Mouse (Mus musculus): ENCODE data around the gene Tspan3. TPM values are rescaled to one million over a fixed set of nuclear protein-coding genes. Genes with fewer than 3 reads are reported as not detected.

The Tspan3 gene
- polyA plus RNA-seq, 1 experiment from 2014 or later = 424 TPM

- WGBS = 31% methylated on average over 4 of the region's 4 CpGs
- Histone ChIP-seq H3K4me2 (no peak overlapping the region), H3K9me3 (no peaks in the 10 kb centered on the region), H3K36me3 (peaks cover 88% of the 10 kb centered on the region), H3K27ac (no peak overlapping the region), H3K4me1 (replicated peaks) (no peaks in the 10 kb centered on the region), H3K9ac (replicated peaks) (no peak overlapping the region), H3K4me3 (replicated peaks) (no peak overlapping the region), H3K27me3 (no peaks in the 10 kb centered on the region)
- ATAC-seq (ENCODE audit: insufficient number of reproducible peaks, insufficient read depth, low FRiP score, low TSS enrichment, low read depth) = no peak
Observed at GRCm38 (mm10) chr9:56130536-56130935, 34.7 kb downstream of the Tspan3 start.

- WGBS = 88% methylated on average over 3 of the region's 3 CpGs
- H3K9ac ChIP-seq (replicated peaks) = no peak overlapping the region
- no peaks in the 10 kb centered on the region for H3K27me3 ChIP-seq
- 0 out of 2 replicates have a peak, but pooled peaks cover 4% of the 10 kb centered on the region for H3K4me1 ChIP-seq (replicated peaks)
- H3K36me3 ChIP-seq = peaks cover 82% of the 10 kb centered on the region
- no peak overlapping the region for H3K4me3 ChIP-seq (replicated peaks)
- no peaks in the 10 kb centered on the region for H3K9me3 ChIP-seq
- ATAC-seq (ENCODE audit: insufficient number of reproducible peaks, insufficient read depth, low FRiP score, low TSS enrichment, low read depth) = no peak
- H3K27ac ChIP-seq = no peak overlapping the region
- H3K4me2 ChIP-seq = no peak overlapping the region
Observed at GRCm38 (mm10) chr9:56129951-56130350, 35.3 kb downstream of the Tspan3 start.

- Histone ChIP-seq H3K36me3 (peaks cover 66% of the 10 kb centered on the region), H3K4me1 (replicated peaks) (0 out of 2 replicates have a peak, but pooled peaks cover 4% of the 10 kb centered on the region), H3K9ac (replicated peaks) (no peak overlapping the region), H3K9me3 (no peaks in the 10 kb centered on the region), H3K27ac (no peak overlapping the region), H3K27me3 (no peaks in the 10 kb centered on the region), H3K4me3 (replicated peaks) (no peak overlapping the region), H3K4me2 (no peak overlapping the region)
- 88% methylated on average over 9 of the region's 9 CpGs for whole genome bisulfite sequencing
- ATAC-seq (ENCODE audit: insufficient number of reproducible peaks, insufficient read depth, low FRiP score, low TSS enrichment, low read depth) = no peak
Observed at GRCm38 (mm10) chr9:56128331-56128730, 36.9 kb downstream of the Tspan3 start.

- ATAC-seq (ENCODE audit: insufficient number of reproducible peaks, insufficient read depth, low FRiP score, low TSS enrichment, low read depth) = no peak
- 86% methylated on average over 16 of the region's 16 CpGs for WGBS
- no peak overlapping the region for H3K9ac ChIP-seq (replicated peaks)
Observed at GRCm38 (mm10) chr9:56126453-56127173, 38.7 kb downstream of the Tspan3 start.

GRCm38 (mm10) chr9:56124561-56124960, 40.7 kb downstream of the Tspan3 start:
- Histone ChIP-seq H3K27ac (peak overlapping the region; percentile 37; the same call in 1 of the 2 replicates), H3K9ac (replicated peaks) (no peak overlapping the region), H3K4me3 (replicated peaks) (no peak overlapping the region), H3K4me2 (no peak overlapping the region), H3K27me3 (no peaks in the 10 kb centered on the region), H3K9me3 (no peaks in the 10 kb centered on the region), H3K36me3 (peaks cover 28% of the 10 kb centered on the region), H3K4me1 (replicated peaks) (peaks cover 9% of the 10 kb centered on the region; the same call in 1 of the 2 replicates)
- 23% methylated on average over 11 of the region's 11 CpGs for WGBS
- no peak for ATAC-seq (ENCODE audit: insufficient number of reproducible peaks, insufficient read depth, low FRiP score, low TSS enrichment, low read depth)

More at GRCm38 (mm10) chr9:56126453-56127173, 38.7 kb downstream of the Tspan3 start:
- Histone ChIP-seq H3K4me2 (no peak overlapping the region), H3K27ac (no peak overlapping the region), H3K36me3 (peaks cover 49% of the 10 kb centered on the region), H3K4me1 (replicated peaks) (0 out of 2 replicates have a peak, but pooled peaks cover 4% of the 10 kb centered on the region), H3K27me3 (no peaks in the 10 kb centered on the region), H3K4me3 (replicated peaks) (no peak overlapping the region), H3K9me3 (no peaks in the 10 kb centered on the region)

- H3K4me1 ChIP-seq (replicated peaks) = peaks cover 15% of the 10 kb centered on the region
- no peaks in the 10 kb centered on the region for H3K27me3 ChIP-seq
- no peaks in the 10 kb centered on the region for H3K9me3 ChIP-seq
- no peak overlapping the region for H3K4me3 ChIP-seq (replicated peaks)
- ATAC-seq (ENCODE audit: insufficient number of reproducible peaks, insufficient read depth, low FRiP score, low TSS enrichment, low read depth) = no peak
- no peak overlapping the region for H3K27ac ChIP-seq
- H3K36me3 ChIP-seq = peaks cover 19% of the 10 kb centered on the region
- H3K4me2 ChIP-seq = no peak overlapping the region
- 84% methylated on average over 7 of the region's 7 CpGs for WGBS
- H3K9ac ChIP-seq (replicated peaks) = no peak overlapping the region
Observed at GRCm38 (mm10) chr9:56123613-56124012, 41.7 kb downstream of the Tspan3 start.

- H3K27ac ChIP-seq = no peak overlapping the region
- WGBS = 67% methylated on average over 8 of the region's 8 CpGs
- H3K4me2 ChIP-seq = no peak overlapping the region
- ATAC-seq (ENCODE audit: insufficient number of reproducible peaks, insufficient read depth, low FRiP score, low TSS enrichment, low read depth) = no peak
- 0 out of 2 replicates have a peak overlapping the region, but pooled peaks have one; percentile 18 for H3K9ac ChIP-seq (replicated peaks)
- H3K36me3 ChIP-seq = peaks cover 13% of the 10 kb centered on the region
- no peak overlapping the region for H3K4me3 ChIP-seq (replicated peaks)
- H3K9me3 ChIP-seq = no peaks in the 10 kb centered on the region
- no peaks in the 10 kb centered on the region for H3K27me3 ChIP-seq
- peaks cover 15% of the 10 kb centered on the region for H3K4me1 ChIP-seq (replicated peaks)
Observed at GRCm38 (mm10) chr9:56122973-56123372, 42.3 kb downstream of the Tspan3 start.

GRCm38 (mm10) chr9:56121097-56121496, 44.2 kb downstream of the Tspan3 start:
- H3K36me3 ChIP-seq = no peaks in the 10 kb centered on the region
- H3K4me1 ChIP-seq (replicated peaks) = peaks cover 15% of the 10 kb centered on the region
- H3K27me3 ChIP-seq = no peaks in the 10 kb centered on the region
- no peak overlapping the region for H3K4me3 ChIP-seq (replicated peaks)
- no peak overlapping the region for H3K9ac ChIP-seq (replicated peaks)
- H3K4me2 ChIP-seq = peak overlapping the region; percentile 26; the same call in 1 of the 2 replicates
- peak; percentile 56; the same call in 1 of the 2 replicates for ATAC-seq (ENCODE audit: insufficient number of reproducible peaks, insufficient read depth, low FRiP score, low TSS enrichment, low read depth)
- H3K9me3 ChIP-seq = no peaks in the 10 kb centered on the region
- WGBS = 23% methylated on average over 7 of the region's 7 CpGs
- H3K27ac ChIP-seq = no peak overlapping the region

GRCm38 (mm10) chr9:56119651-56120050, 45.6 kb downstream of the Tspan3 start:
- no peak overlapping the region for H3K4me2 ChIP-seq
- peaks cover 11% of the 10 kb centered on the region for H3K4me1 ChIP-seq (replicated peaks)
- H3K27ac ChIP-seq = no peak overlapping the region
- ATAC-seq (ENCODE audit: insufficient number of reproducible peaks, insufficient read depth, low FRiP score, low TSS enrichment, low read depth) = no peak
- no peak overlapping the region for H3K9ac ChIP-seq (replicated peaks)
- no peaks in the 10 kb centered on the region for H3K9me3 ChIP-seq
- no peaks in the 10 kb centered on the region for H3K36me3 ChIP-seq
- 52% methylated on average over 2 of the region's 2 CpGs for WGBS
- no peaks in the 10 kb centered on the region for H3K27me3 ChIP-seq
- H3K4me3 ChIP-seq (replicated peaks) = no peak overlapping the region

GRCm38 (mm10) chr9:56118582-56118981, 46.7 kb downstream of the Tspan3 start:
- WGBS = 5% methylated on average over 14 of the region's 14 CpGs
- H3K4me3 ChIP-seq (replicated peaks) = peak overlapping the region; percentile 36
- peak overlapping the region; percentile 55 for H3K9ac ChIP-seq (replicated peaks)
- peak overlapping the region; percentile 67 for H3K4me2 ChIP-seq
- H3K4me1 ChIP-seq (replicated peaks) = peaks cover 16% of the 10 kb centered on the region
- no peaks in the 10 kb centered on the region for H3K27me3 ChIP-seq
- no peaks in the 10 kb centered on the region for H3K9me3 ChIP-seq
- no peak overlapping the region for H3K27ac ChIP-seq
- no peaks in the 10 kb centered on the region for H3K36me3 ChIP-seq
- ATAC-seq (ENCODE audit: insufficient number of reproducible peaks, insufficient read depth, low FRiP score, low TSS enrichment, low read depth) = peak; percentile 43

- no peak overlapping the region for H3K4me3 ChIP-seq (replicated peaks)
- H3K9me3 ChIP-seq = no peaks in the 10 kb centered on the region
- peaks cover 18% of the 10 kb centered on the region for H3K4me1 ChIP-seq (replicated peaks)
- H3K27ac ChIP-seq = no peak overlapping the region
- no peak for ATAC-seq (ENCODE audit: insufficient number of reproducible peaks, insufficient read depth, low FRiP score, low TSS enrichment, low read depth)
- no peak overlapping the region for H3K9ac ChIP-seq (replicated peaks)
- no peaks in the 10 kb centered on the region for H3K36me3 ChIP-seq
- 81% methylated on average over 5 of the region's 5 CpGs for WGBS
- H3K4me2 ChIP-seq = no peak overlapping the region
- no peaks in the 10 kb centered on the region for H3K27me3 ChIP-seq
Observed at GRCm38 (mm10) chr9:56118091-56118490, 47.2 kb downstream of the Tspan3 start.
